Mouse (Mus musculus) CH12.LX (cell line): ENCODE measurements around the gene Gm21541.
"Not testable (repeated sequence)": the region's sequence is repeated elsewhere in the genome, so short reads cannot be mapped to it uniquely, and the experiment has no call there.

Source experiments
- MAX ChIP-seq: IDR thresholded peaks from 2 replicates; pipeline ENCODE4 v1.6.1; 2011; ENCODE audit warnings: low read length, improper control_type of control experiment
- NELFE ChIP-seq: IDR thresholded peaks from 2 replicates; pipeline ENCODE4 v1.6.1; 2011; ENCODE audit warnings: low read depth, low read length, improper control_type of control experiment

DNA sequence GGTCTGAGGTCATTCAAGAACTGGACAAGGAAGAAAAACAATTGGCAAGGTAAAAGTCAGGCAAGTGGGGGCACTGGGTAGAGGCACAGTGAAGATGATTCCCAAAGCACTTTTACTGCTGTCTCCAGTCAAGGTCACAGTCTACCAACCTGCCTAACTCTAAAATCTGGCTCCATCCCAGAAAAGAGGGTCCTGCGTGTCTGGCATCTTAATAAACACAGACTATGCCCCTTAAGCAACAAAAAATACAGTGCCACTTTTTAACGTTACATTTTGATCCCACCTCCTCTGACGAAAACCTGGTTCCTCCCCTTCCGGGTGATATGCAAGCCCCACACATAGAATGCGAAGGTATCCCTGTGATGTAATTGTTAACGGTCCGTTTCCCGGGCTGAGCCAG is 37.9 kb downstream of the Gm21541 start, which contains the start of gene Gm20878:
- TF ChIP-seq MAX, NELFE: not testable (repeated sequence)
